Mouse (Mus musculus): Measurements from ENCODE around the gene Sept12. TPM values are rescaled to one million over a fixed set of nuclear protein-coding genes. Genes with fewer than 3 reads are reported as not detected.

Sept12 gene
- polyA plus RNA-seq (2014; fragmentation: Nextera tagmentation; extraction: Ambion mirVana): not detected in 2 replicates

DNA sequence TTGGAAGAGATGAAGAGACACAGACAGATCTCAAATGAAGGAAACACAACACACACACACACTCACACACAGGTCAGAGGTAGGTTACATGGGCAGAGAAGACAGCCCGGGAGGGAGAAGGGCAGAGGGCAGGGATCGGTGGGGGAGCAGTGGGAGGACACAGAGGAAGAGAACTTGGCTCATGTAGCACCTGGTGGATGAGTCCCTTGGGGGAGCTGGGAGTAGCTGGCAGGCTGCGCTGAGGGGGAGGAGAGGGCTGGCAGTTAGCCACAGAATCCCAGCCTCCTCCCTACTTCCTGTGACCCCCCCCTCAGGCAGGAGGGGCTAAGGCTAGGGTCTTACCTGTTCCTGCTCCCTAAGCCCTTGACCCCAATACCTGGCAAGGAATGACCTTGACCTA is at the start of gene Sept12:
Gene Sept12 (minus strand): TSS at position 300 of the 400 bp plus-strand sequence.
- Histone ChIP-seq H3K27ac (replicated peaks; ENCODE audit: low read depth, low read length) (no peak within 1 kb of the TSS), H3K9me3 (replicated peaks; ENCODE audit: control insufficient read depth, low read length) (no peaks in the 10 kb centered on the region), H3K27me3 (ENCODE audit: control insufficient read depth, insufficient read depth, low read length) (no peaks in the 10 kb centered on the region), H3K4me3 (ENCODE audit: low read depth, low read length) (no peak within 1 kb of the TSS), H3K4me2 (ENCODE audit: low read depth, low read length) (no peak within 1 kb of the TSS), H3K36me3 (replicated peaks; ENCODE audit: control insufficient read depth, insufficient read depth, low read depth, low read length) (no peaks in the 10 kb centered on the region), H3K4me1 (ENCODE audit: control insufficient read depth, insufficient read depth, low read length) (no peaks in the 10 kb centered on the region), H3K9ac (replicated peaks; ENCODE audit: low read length) (no peak within 1 kb of the TSS)
- WGBS: 35% methylated on average over 3 of the region's 3 CpGs
- DNase-seq (ENCODE audit: low spot score) (no peak), ATAC-seq (replicated peaks; ENCODE audit: insufficient number of reproducible peaks, low FRiP score, low TSS enrichment, low read depth) (no peak)

DNA sequence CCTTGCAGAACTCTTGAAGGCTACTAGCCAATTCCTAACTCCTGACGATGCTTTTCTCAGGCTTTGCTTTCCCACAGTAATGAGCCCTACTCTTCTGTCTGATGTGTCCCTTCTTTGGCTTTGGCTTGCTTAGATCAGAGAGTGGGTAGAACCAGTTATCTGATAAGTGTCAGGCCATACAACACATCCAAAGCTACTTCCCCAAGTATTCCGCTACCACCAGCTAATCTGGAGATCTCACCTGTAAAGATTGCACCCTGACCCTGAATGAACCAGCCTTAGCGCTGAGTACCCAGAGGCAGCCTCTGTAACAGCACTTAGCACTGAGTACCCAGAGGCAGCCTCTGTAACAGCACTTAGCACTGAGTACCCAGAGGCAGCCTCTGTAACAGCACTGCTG is 47.7 kb upstream of the Sept12 start:
- no peaks in the 10 kb centered on the region for H3K4me1 ChIP-seq (ENCODE audit: control insufficient read depth, insufficient read depth, low read length)
- H3K9me3 ChIP-seq (replicated peaks; ENCODE audit: control insufficient read depth, low read length): no peaks in the 10 kb centered on the region
- no peak overlapping the region for H3K27ac ChIP-seq (replicated peaks; ENCODE audit: low read depth, low read length)
- H3K4me2 ChIP-seq (ENCODE audit: low read depth, low read length): no peak overlapping the region
- H3K36me3 ChIP-seq (replicated peaks; ENCODE audit: control insufficient read depth, insufficient read depth, low read depth, low read length): peaks cover 8% of the 10 kb centered on the region
- no peak overlapping the region for H3K4me3 ChIP-seq (ENCODE audit: low read depth, low read length)
- no peak overlapping the region for H3K9ac ChIP-seq (replicated peaks; ENCODE audit: low read length)
- DNase-seq (ENCODE audit: low spot score) (no peak), ATAC-seq (replicated peaks; ENCODE audit: insufficient number of reproducible peaks, low FRiP score, low TSS enrichment, low read depth) (no peak)
- WGBS: 96% methylated on average over 3 of the region's 3 CpGs
- H3K27me3 ChIP-seq (ENCODE audit: control insufficient read depth, insufficient read depth, low read length): no peaks in the 10 kb centered on the region

DNA sequence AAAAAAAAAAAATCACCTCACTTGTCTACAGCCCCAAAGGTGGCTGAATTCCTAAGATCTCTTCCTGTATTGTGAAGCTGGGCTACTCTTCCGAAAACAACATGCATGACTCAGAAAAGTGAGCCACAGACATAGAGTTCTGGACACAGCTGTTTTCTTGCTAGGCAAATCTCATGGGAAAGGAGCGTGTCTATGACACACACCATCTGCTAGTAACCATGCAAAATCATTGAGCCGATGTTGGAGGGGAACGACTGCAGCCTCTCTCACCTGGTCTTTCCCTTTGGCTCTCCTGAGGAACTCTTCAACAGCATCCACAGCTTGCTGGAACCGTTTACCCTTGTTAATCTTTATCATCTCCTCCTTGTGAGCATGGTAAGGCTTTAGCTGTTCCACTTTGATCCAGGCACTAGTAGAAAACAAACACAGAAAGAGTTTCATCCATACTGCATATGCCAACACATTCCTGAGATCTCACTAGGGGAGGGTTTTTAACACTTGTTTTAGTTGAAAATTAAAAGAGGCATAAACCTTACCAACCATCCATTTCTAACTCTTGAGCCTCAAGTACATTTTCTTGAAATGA is 39.1 kb upstream of the Sept12 start:
- H3K4me2 ChIP-seq (ENCODE audit: low read depth, low read length): no peak overlapping the region
- H3K9ac ChIP-seq (replicated peaks; ENCODE audit: low read length): no peak overlapping the region
- DNase-seq (ENCODE audit: low spot score) (no peak), ATAC-seq (replicated peaks; ENCODE audit: insufficient number of reproducible peaks, low FRiP score, low TSS enrichment, low read depth) (no peak)
- no peak overlapping the region for H3K27ac ChIP-seq (replicated peaks; ENCODE audit: low read depth, low read length)
- H3K9me3 ChIP-seq (replicated peaks; ENCODE audit: control insufficient read depth, low read length): no peaks in the 10 kb centered on the region
- no peaks in the 10 kb centered on the region for H3K4me1 ChIP-seq (ENCODE audit: control insufficient read depth, insufficient read depth, low read length)
- H3K36me3 ChIP-seq (replicated peaks; ENCODE audit: control insufficient read depth, insufficient read depth, low read depth, low read length): peaks cover 11% of the 10 kb centered on the region
- no peak overlapping the region for H3K4me3 ChIP-seq (ENCODE audit: low read depth, low read length)
- 89% methylated on average over 5 of the region's 5 CpGs for WGBS
- no peaks in the 10 kb centered on the region for H3K27me3 ChIP-seq (ENCODE audit: control insufficient read depth, insufficient read depth, low read length)

DNA sequence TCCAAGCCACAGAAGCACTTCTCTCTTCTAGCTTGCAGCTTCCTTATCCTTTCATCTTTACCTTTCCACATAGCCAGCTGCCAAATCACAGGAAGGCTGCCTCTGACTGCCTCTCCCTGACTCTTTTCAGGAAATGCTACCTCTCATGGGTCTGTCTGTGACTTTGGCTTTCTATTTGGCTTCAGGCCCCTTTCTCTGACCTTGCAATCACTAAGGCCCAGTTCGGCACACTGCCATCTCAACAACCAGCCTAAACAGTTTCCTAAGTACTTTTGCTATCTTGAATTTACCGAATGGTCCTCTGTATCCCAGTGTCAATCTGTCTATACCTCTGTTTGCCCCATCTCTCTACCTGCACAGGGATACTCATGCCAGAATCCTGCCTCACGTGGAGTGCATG is 37.9 kb upstream of the Sept12 start:
- DNase-seq (ENCODE audit: low spot score) (no peak), ATAC-seq (replicated peaks; ENCODE audit: insufficient number of reproducible peaks, low FRiP score, low TSS enrichment, low read depth) (no peak)
- Histone ChIP-seq H3K4me1 (ENCODE audit: control insufficient read depth, insufficient read depth, low read length) (no peaks in the 10 kb centered on the region), H3K4me2 (ENCODE audit: low read depth, low read length) (no peak overlapping the region), H3K9ac (replicated peaks; ENCODE audit: low read length) (no peak overlapping the region), H3K27me3 (ENCODE audit: control insufficient read depth, insufficient read depth, low read length) (no peaks in the 10 kb centered on the region), H3K36me3 (replicated peaks; ENCODE audit: control insufficient read depth, insufficient read depth, low read depth, low read length) (peaks cover 19% of the 10 kb centered on the region), H3K9me3 (replicated peaks; ENCODE audit: control insufficient read depth, low read length) (no peaks in the 10 kb centered on the region), H3K4me3 (ENCODE audit: low read depth, low read length) (no peak overlapping the region), H3K27ac (replicated peaks; ENCODE audit: low read depth, low read length) (no peak overlapping the region)
- WGBS: 93% methylated on average over 3 of the region's 3 CpGs

DNA sequence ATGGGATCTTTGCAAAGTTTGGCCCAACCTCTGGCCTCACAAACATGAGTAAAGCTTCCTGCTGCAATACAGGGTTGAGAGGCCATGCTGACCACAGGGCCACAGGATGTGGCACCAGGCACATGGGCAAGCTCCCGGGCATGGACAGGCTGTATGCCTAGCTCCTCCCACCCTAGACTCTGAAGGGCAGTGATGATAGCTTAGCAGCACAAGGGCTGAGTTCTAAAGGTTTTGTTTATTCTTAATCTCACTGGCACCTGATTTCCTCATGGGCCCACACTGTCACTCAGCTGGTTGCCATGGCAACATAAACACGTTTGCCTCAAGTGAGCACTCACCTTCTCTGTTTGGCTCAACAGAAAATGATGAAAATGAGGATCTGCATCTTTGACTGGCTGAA is 32.2 kb upstream of the Sept12 start:
- Histone ChIP-seq H3K4me3 (ENCODE audit: low read depth, low read length) (no peak overlapping the region), H3K4me2 (ENCODE audit: low read depth, low read length) (no peak overlapping the region), H3K9ac (replicated peaks; ENCODE audit: low read length) (no peak overlapping the region), H3K27ac (replicated peaks; ENCODE audit: low read depth, low read length) (no peak overlapping the region), H3K4me1 (ENCODE audit: control insufficient read depth, insufficient read depth, low read length) (no peaks in the 10 kb centered on the region), H3K27me3 (ENCODE audit: control insufficient read depth, insufficient read depth, low read length) (no peaks in the 10 kb centered on the region), H3K36me3 (replicated peaks; ENCODE audit: control insufficient read depth, insufficient read depth, low read depth, low read length) (peaks cover 27% of the 10 kb centered on the region), H3K9me3 (replicated peaks; ENCODE audit: control insufficient read depth, low read length) (no peaks in the 10 kb centered on the region)
- DNase-seq (ENCODE audit: low spot score) (no peak), ATAC-seq (replicated peaks; ENCODE audit: insufficient number of reproducible peaks, low FRiP score, low TSS enrichment, low read depth) (no peak)
- 73% methylated on average over 2 of the region's 2 CpGs for WGBS

DNA sequence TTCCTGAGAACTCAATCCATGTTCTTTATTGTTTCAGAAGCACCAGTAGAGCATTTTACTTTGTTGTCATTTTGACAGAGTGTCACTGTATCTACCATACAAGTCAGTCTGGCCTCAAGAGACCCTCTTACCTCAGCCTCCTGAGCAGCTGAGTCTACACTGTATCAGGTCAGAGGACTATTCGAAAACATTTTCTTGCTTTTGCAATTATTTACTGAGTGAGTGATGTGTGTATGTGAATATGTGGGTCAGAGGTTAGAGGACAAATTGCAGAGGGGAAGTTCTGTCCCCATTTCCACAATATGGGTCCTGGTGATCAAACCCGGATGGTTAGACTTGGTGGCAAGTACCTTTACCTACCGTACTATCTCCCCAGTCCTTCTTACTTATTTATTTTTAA is 26.4 kb upstream of the Sept12 start:
- H3K36me3 ChIP-seq (replicated peaks; ENCODE audit: control insufficient read depth, insufficient read depth, low read depth, low read length): peaks cover 31% of the 10 kb centered on the region
- no peak overlapping the region for H3K4me2 ChIP-seq (ENCODE audit: low read depth, low read length)
- 87% methylated on average over 3 of the region's 3 CpGs for WGBS
- H3K4me3 ChIP-seq (ENCODE audit: low read depth, low read length): no peak overlapping the region
- H3K9ac ChIP-seq (replicated peaks; ENCODE audit: low read length): no peak overlapping the region
- no peaks in the 10 kb centered on the region for H3K27me3 ChIP-seq (ENCODE audit: control insufficient read depth, insufficient read depth, low read length)
- no peak overlapping the region for H3K27ac ChIP-seq (replicated peaks; ENCODE audit: low read depth, low read length)
- H3K9me3 ChIP-seq (replicated peaks; ENCODE audit: control insufficient read depth, low read length): no peaks in the 10 kb centered on the region
- no peaks in the 10 kb centered on the region for H3K4me1 ChIP-seq (ENCODE audit: control insufficient read depth, insufficient read depth, low read length)
- DNase-seq (ENCODE audit: low spot score) (no peak), ATAC-seq (replicated peaks; ENCODE audit: insufficient number of reproducible peaks, low FRiP score, low TSS enrichment, low read depth) (no peak)

DNA sequence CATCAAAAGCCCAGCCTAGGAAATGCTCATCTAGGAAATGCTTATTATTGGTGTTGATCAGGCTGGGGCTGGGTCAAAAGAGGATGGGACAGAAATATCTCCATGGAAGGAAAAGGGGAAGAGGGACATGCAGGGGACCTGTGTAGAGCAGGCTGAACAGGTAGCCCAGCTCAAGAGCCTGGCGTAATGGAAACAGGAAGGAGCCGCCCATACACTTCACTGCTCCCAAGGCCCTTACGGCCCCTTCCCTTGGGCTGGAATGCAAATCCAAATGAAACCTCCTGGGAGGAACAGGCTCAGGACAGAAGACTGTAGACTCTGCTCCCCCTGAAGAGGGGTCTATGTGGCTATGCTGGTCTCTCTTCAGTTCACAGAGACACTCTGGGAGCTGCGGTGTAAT is 16.9 kb upstream of the Sept12 start:
- Histone ChIP-seq H3K9ac (replicated peaks; ENCODE audit: low read length) (no peak overlapping the region), H3K27ac (replicated peaks; ENCODE audit: low read depth, low read length) (no peak overlapping the region), H3K4me3 (ENCODE audit: low read depth, low read length) (no peak overlapping the region), H3K27me3 (ENCODE audit: control insufficient read depth, insufficient read depth, low read length) (no peaks in the 10 kb centered on the region), H3K36me3 (replicated peaks; ENCODE audit: control insufficient read depth, insufficient read depth, low read depth, low read length) (peaks cover 8% of the 10 kb centered on the region), H3K4me2 (ENCODE audit: low read depth, low read length) (no peak overlapping the region), H3K4me1 (ENCODE audit: control insufficient read depth, insufficient read depth, low read length) (no peaks in the 10 kb centered on the region), H3K9me3 (replicated peaks; ENCODE audit: control insufficient read depth, low read length) (no peaks in the 10 kb centered on the region)
- no peak for DNase-seq (ENCODE audit: low spot score)
- 90% methylated on average over 4 of the region's 4 CpGs for WGBS
- ATAC-seq (replicated peaks; ENCODE audit: insufficient number of reproducible peaks, low FRiP score, low TSS enrichment, low read depth): no peak

DNA sequence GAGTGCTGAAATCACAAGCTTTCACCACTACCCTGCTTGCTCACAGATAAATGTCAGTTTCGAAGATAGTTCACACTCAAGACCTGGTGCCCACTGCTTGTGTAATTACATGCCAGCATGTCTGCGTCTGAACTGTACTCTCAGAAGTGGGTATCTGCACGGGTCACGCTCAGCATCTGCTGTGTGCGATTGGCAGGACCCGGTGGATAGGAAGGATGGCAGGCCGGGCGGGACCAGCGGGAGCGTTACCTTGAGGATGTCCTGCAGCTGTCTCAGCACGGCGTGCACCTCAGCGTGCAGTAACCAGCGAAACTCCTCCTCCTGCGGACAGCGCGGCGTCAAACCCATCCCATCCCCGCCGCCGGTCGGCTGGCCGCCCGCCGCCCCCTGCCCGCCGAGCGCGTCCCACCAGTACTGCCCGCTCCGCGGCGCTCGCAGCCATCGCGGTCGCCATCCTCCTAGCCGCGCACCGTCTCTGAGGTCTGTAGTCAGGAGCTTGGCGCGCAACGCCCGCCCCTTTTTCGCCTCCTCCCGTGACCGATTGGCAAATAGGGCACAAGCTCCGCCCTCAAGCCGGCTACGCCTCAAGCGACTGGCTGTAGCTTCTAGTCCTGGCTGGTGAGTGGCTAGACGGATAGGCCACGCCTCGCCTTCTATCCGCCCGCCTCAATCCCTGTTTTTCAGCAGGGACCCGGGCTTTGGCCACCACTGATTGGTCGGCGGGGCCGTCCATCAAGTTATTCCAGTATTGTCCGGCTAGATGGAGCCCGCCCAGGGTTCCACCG is 15.6 kb upstream of the Sept12 start, which contains the start of gene Rogdi:
Gene Rogdi (minus strand): TSS at position 500 of the 785 bp plus-strand sequence.
- no peaks in the 10 kb centered on the region for H3K4me1 ChIP-seq (ENCODE audit: control insufficient read depth, insufficient read depth, low read length)
- peaks cover 3% of the 10 kb centered on the region; the same call in 1 of the 2 replicates for H3K36me3 ChIP-seq (replicated peaks; ENCODE audit: control insufficient read depth, insufficient read depth, low read depth, low read length)
- under 1% methylated on average over 62 of the region's 63 CpGs for WGBS
- peak within 1 kb of the TSS; percentile 79 for H3K4me2 ChIP-seq (ENCODE audit: low read depth, low read length)
- no peaks in the 10 kb centered on the region for H3K9me3 ChIP-seq (replicated peaks; ENCODE audit: control insufficient read depth, low read length)
- DNase-seq (ENCODE audit: low spot score) (peak; percentile 99), ATAC-seq (replicated peaks; ENCODE audit: insufficient number of reproducible peaks, low FRiP score, low TSS enrichment, low read depth) (peak; percentile 98)
- no peak within 1 kb of the TSS for H3K27ac ChIP-seq (replicated peaks; ENCODE audit: low read depth, low read length)
- H3K9ac ChIP-seq (replicated peaks; ENCODE audit: low read length): peak within 1 kb of the TSS; percentile 61
- H3K4me3 ChIP-seq (ENCODE audit: low read depth, low read length): peak within 1 kb of the TSS; percentile 58
- H3K27me3 ChIP-seq (ENCODE audit: control insufficient read depth, insufficient read depth, low read length): no peaks in the 10 kb centered on the region

Measured in embryonic facial prominence, embryonic 11.5 days (tissue).